Mouse (Mus musculus) frontal cortex, postnatal 10 days (tissue): ENCODE measurements around the gene Car4.

ENCODE experiments used
- DNase-seq, 2 experiments: peaks; one replicate each; pipeline ENCODE4 v3.0.0; 2022; ENCODE audit warnings: low spot score in 2 of 2, mixed read lengths in 1 of 2

Car4 gene

GRCm38 (mm10) chr11:85003566-85003965 lies 46.0 kb downstream of the Car4 start:
- DNase-seq: no peak

DNA sequence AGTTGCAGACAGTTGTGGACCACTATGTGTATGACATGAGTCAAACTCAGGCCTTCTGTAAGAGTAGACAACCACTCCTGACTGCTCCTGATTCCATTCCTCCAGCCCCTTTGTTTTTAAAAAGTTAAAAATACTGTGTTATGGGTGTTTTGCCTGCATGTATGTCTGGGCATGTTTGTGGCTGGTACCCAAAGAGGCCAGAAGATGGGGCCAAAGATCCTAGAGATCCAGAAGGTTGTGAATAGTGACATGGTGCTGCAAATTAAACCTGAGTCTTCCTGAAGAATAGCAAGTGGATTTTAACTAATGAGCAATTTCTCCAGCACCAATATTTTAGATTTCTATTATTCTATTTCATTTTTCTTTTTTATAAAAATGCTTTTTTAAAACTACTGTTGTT lies 55.5 kb downstream of the Car4 start:
- DNase-seq: no peak
